Mouse (Mus musculus) spleen, adult 2 months (tissue): ENCODE results near the gene Lypd6b. TPM values are rescaled to one million over a fixed set of nuclear protein-coding genes. Genes with fewer than 3 reads are reported as not detected.

Experiments used
- DNase-seq, 2 experiments: peaks; one replicate each; pipeline versions ENCODE4 v3.0.0 to v3.0.0-alpha.2; 2012 to 2021; ENCODE audit warnings: low spot score in 2 of 2, low read depth in 1 of 2
- H3K27ac ChIP-seq: fragments of 200-500 bp; 2 replicates; pipeline ENCODE4 v1.5.1; 2012; ENCODE audit warnings: low read length, inconsistent platforms; ENCODE audit not compliant: insufficient read depth
- H3K27me3 ChIP-seq: fragments of 200-500 bp; 2 replicates; pipeline ENCODE4 v1.6.1; 2012; ENCODE audit warnings: mild to moderate bottlenecking, moderate library complexity, low read length, inconsistent platforms; ENCODE audit not compliant: control insufficient read depth, insufficient read depth
- H3K36me3 ChIP-seq: fragments of 200-500 bp; 2 replicates; pipeline ENCODE4 v1.6.1; 2012; ENCODE audit warnings: mild to moderate bottlenecking, low read length, inconsistent platforms; ENCODE audit not compliant: control insufficient read depth, insufficient read depth
- H3K4me1 ChIP-seq: fragments of 200-500 bp; 2 replicates; pipeline ENCODE4 v1.6.1; 2011; ENCODE audit warnings: inconsistent platforms; ENCODE audit not compliant: control insufficient read depth, insufficient read depth, insufficient read length
- H3K4me3 ChIP-seq: fragments of 200-500 bp; 2 replicates; pipeline ENCODE4 v1.5.1; 2011; ENCODE audit warnings: mild to moderate bottlenecking, inconsistent platforms; ENCODE audit not compliant: insufficient read depth, insufficient read length; ENCODE audit errors: extremely low read depth
- CTCF ChIP-seq: fragments of 200-500 bp; IDR thresholded peaks from 2 replicates; pipeline ENCODE4 v1.5.1; 2011; ENCODE audit warnings: mild to moderate bottlenecking, inconsistent platforms; ENCODE audit not compliant: insufficient read depth, insufficient read length, insufficient replicate concordance; ENCODE audit errors: extremely low read depth
- POLR2A ChIP-seq: fragments of 200-500 bp; IDR thresholded peaks from 2 replicates; pipeline ENCODE4 v1.6.1; 2011; ENCODE audit warnings: low read depth, low read length, inconsistent platforms
- WGBS: fragments of 180-500 bp; shearing (Covaris S2); methylation state at CpG from one replicate; pipeline ENCODE4 v1.1.7; 2018; 5-methylcytosine and 5-hydroxymethylcytosine counted together
- polyA plus RNA-seq: library from polyadenylated mRNA; depleted of rRNA; stranded (reverse); fragments of >200 nt; gene quantifications from 2 replicates; pipeline ENCODE4 v1.2.3, GENCODE M21; 2012

Lypd6b gene
- polyA plus RNA-seq, 1 experiment = 0.51 TPM

- TF ChIP-seq POLR2A (no peak), CTCF (no peak)
- no peak for DNase-seq
- Histone ChIP-seq H3K27ac (no peak overlapping the region), H3K4me3 (no peak overlapping the region), H3K36me3 (no peaks in the 10 kb centered on the region), H3K4me1 (peaks cover 3% of the 10 kb centered on the region; the same call in 1 of the 2 replicates), H3K27me3 (no peaks in the 10 kb centered on the region)
- 90% methylated on average over 14 of the region's 14 CpGs for WGBS
These were observed 42.2 kb upstream of the Lypd6b start for GRCm38 (mm10) chr2:49745094-49745781.

GRCm38 (mm10) chr2:49746947-49747346 lies 40.5 kb upstream of the Lypd6b start:
- 77% methylated on average over 7 of the region's 7 CpGs for WGBS
- peaks cover 3% of the 10 kb centered on the region; the same call in 1 of the 2 replicates for H3K4me1 ChIP-seq
- no peak for DNase-seq
- TF ChIP-seq POLR2A (no peak), CTCF (no peak)
- no peaks in the 10 kb centered on the region for H3K27me3 ChIP-seq
- no peak overlapping the region for H3K4me3 ChIP-seq
- no peak overlapping the region for H3K27ac ChIP-seq
- no peaks in the 10 kb centered on the region for H3K36me3 ChIP-seq

- no peaks in the 10 kb centered on the region for H3K36me3 ChIP-seq
- WGBS = 94% methylated on average over 2 of the region's 2 CpGs
- no peak for DNase-seq
- H3K27me3 ChIP-seq = no peaks in the 10 kb centered on the region
- H3K4me3 ChIP-seq = no peak overlapping the region
- TF ChIP-seq CTCF (no peak), POLR2A (no peak)
- H3K27ac ChIP-seq = no peak overlapping the region
- no peaks in the 10 kb centered on the region; the same call in 1 of the 2 replicates for H3K4me1 ChIP-seq
These were observed 39.8 kb upstream of the Lypd6b start for GRCm38 (mm10) chr2:49747670-49748069.

GRCm38 (mm10) chr2:49748628-49749342 lies 38.7 kb upstream of the Lypd6b start:
- TF ChIP-seq CTCF = peak; percentile 26; the same call in 1 of the 2 replicates
- TF ChIP-seq POLR2A = no peak
- 86% methylated on average over 14 of the region's 14 CpGs for WGBS
- no peak for DNase-seq

GRCm38 (mm10) chr2:49749730-49750576 lies 37.5 kb upstream of the Lypd6b start:
- H3K4me3 ChIP-seq = no peak overlapping the region
- no peaks in the 10 kb centered on the region for H3K27me3 ChIP-seq
- no peaks in the 10 kb centered on the region for H3K36me3 ChIP-seq
- DNase-seq = no peak
- H3K27ac ChIP-seq = no peak overlapping the region
- no peaks in the 10 kb centered on the region for H3K4me1 ChIP-seq
- 69% methylated on average over 11 of the region's 11 CpGs for WGBS
- TF ChIP-seq CTCF (no peak), POLR2A (no peak)

More at GRCm38 (mm10) chr2:49748628-49749342, 38.7 kb upstream of the Lypd6b start:
- H3K27ac ChIP-seq = no peak overlapping the region
- H3K27me3 ChIP-seq = no peaks in the 10 kb centered on the region
- H3K4me3 ChIP-seq = no peak overlapping the region
- H3K4me1 ChIP-seq = no peaks in the 10 kb centered on the region; the same call in 1 of the 2 replicates
- no peaks in the 10 kb centered on the region for H3K36me3 ChIP-seq

- H3K4me1 ChIP-seq = no peaks in the 10 kb centered on the region
- 79% methylated on average over 10 of the region's 10 CpGs for WGBS
- H3K36me3 ChIP-seq = no peaks in the 10 kb centered on the region
- no peak overlapping the region for H3K4me3 ChIP-seq
- no peaks in the 10 kb centered on the region for H3K27me3 ChIP-seq
- TF ChIP-seq POLR2A (no peak), CTCF (no peak)
- H3K27ac ChIP-seq = no peak overlapping the region
- DNase-seq = no peak
These were observed 35.8 kb upstream of the Lypd6b start for GRCm38 (mm10) chr2:49751544-49752210.
